Mouse (Mus musculus) lung, postnatal 0 days (tissue): ENCODE data around the gene Mcm6.

Experiments
- CTCF ChIP-seq: IDR thresholded peaks from 2 replicates; pipeline ENCODE4 v1.5.1; 2016; ENCODE audit warnings: antibody characterized with exemption, mild to moderate bottlenecking
- EP300 ChIP-seq: IDR thresholded peaks from 2 replicates; pipeline ENCODE4 v1.6.1; 2016; ENCODE audit warnings: antibody characterized with exemption, mild to moderate bottlenecking, control low read depth

- no peak for TF ChIP-seq CTCF
- TF ChIP-seq EP300: no peak
Measured at GRCm38 (mm10) chr1:128400926-128401325, 41.5 kb upstream of the Mcm6 start.
